Mouse (Mus musculus) splenic B cell, adult 2 months (primary cell): ENCODE results near the gene Gm17359.

Experiments used
- DNase-seq: peaks from one replicate; pipeline ENCODE4 v3.0.0-alpha.2; 2011; ENCODE audit warnings: low read depth, low spot score
- H3K27me3 ChIP-seq: 2 replicates; pipeline ENCODE4 v1.6.1; 2012; ENCODE audit warnings: mild to moderate bottlenecking, low read length, moderate library complexity, mixed read lengths; ENCODE audit not compliant: control insufficient read depth, poor library complexity, insufficient read depth, severe bottlenecking
- H3K36me3 ChIP-seq: 2 replicates; pipeline ENCODE4 v1.6.1; 2012; ENCODE audit warnings: mild to moderate bottlenecking, low read length, moderate library complexity, mixed read lengths; ENCODE audit not compliant: control insufficient read depth, poor library complexity, insufficient read depth, severe bottlenecking

Gm17359 gene

GRCm38 (mm10) chr3:79373930-79374329 is 37.5 kb downstream of the Gm17359 start:
- no peaks in the 10 kb centered on the region for H3K36me3 ChIP-seq
- DNase-seq, result no peak

GRCm38 (mm10) chr3:79378086-79378485 is 41.6 kb downstream of the Gm17359 start:
- Histone ChIP-seq H3K27me3 (no peaks in the 10 kb centered on the region), H3K36me3 (no peaks in the 10 kb centered on the region)
- DNase-seq, result no peak

More at GRCm38 (mm10) chr3:79373930-79374329, 37.5 kb downstream of the Gm17359 start:
- no peaks in the 10 kb centered on the region for H3K27me3 ChIP-seq

GRCm38 (mm10) chr3:79379255-79379836 is 42.9 kb downstream of the Gm17359 start:
- H3K36me3 ChIP-seq, result no peaks in the 10 kb centered on the region
- no peak for DNase-seq
- H3K27me3 ChIP-seq, result no peaks in the 10 kb centered on the region

GRCm38 (mm10) chr3:79379873-79380595 is 43.6 kb downstream of the Gm17359 start:
- Histone ChIP-seq H3K36me3 (no peaks in the 10 kb centered on the region), H3K27me3 (no peaks in the 10 kb centered on the region)
- no peak for DNase-seq

GRCm38 (mm10) chr3:79381398-79381797 is 44.9 kb downstream of the Gm17359 start:
- Histone ChIP-seq H3K36me3 (no peaks in the 10 kb centered on the region), H3K27me3 (no peaks in the 10 kb centered on the region)
- DNase-seq, result no peak

- Histone ChIP-seq H3K27me3 (no peaks in the 10 kb centered on the region), H3K36me3 (no peaks in the 10 kb centered on the region)
- no peak for DNase-seq
Measured at GRCm38 (mm10) chr3:79385434-79386029, 49.1 kb downstream of the Gm17359 start.

GRCm38 (mm10) chr3:79389081-79389480 is 52.6 kb downstream of the Gm17359 start:
- DNase-seq, result no peak
- no peaks in the 10 kb centered on the region for H3K27me3 ChIP-seq
- no peaks in the 10 kb centered on the region for H3K36me3 ChIP-seq

GRCm38 (mm10) chr3:79400552-79400951 is 64.1 kb downstream of the Gm17359 start:
- Histone ChIP-seq H3K36me3 (no peaks in the 10 kb centered on the region), H3K27me3 (no peaks in the 10 kb centered on the region)
- DNase-seq, result no peak

- no peak for DNase-seq
- Histone ChIP-seq H3K27me3 (no peaks in the 10 kb centered on the region), H3K36me3 (no peaks in the 10 kb centered on the region)
Measured at GRCm38 (mm10) chr3:79402056-79402455, 65.6 kb downstream of the Gm17359 start.

- no peaks in the 10 kb centered on the region for H3K36me3 ChIP-seq
- H3K27me3 ChIP-seq, result no peaks in the 10 kb centered on the region
Measured at GRCm38 (mm10) chr3:79408546-79408945, 72.1 kb downstream of the Gm17359 start.

GRCm38 (mm10) chr3:79409927-79410628 is 73.6 kb downstream of the Gm17359 start:
- Histone ChIP-seq H3K27me3 (no peaks in the 10 kb centered on the region), H3K36me3 (no peaks in the 10 kb centered on the region)
- no peak for DNase-seq

More at GRCm38 (mm10) chr3:79408546-79408945, 72.1 kb downstream of the Gm17359 start:
- DNase-seq, result no peak

- no peak for DNase-seq
- Histone ChIP-seq H3K27me3 (no peaks in the 10 kb centered on the region), H3K36me3 (no peaks in the 10 kb centered on the region)
Measured at GRCm38 (mm10) chr3:79410629-79410995, 74.2 kb downstream of the Gm17359 start.

GRCm38 (mm10) chr3:79411666-79412065 is 75.2 kb downstream of the Gm17359 start:
- no peak for DNase-seq
- H3K36me3 ChIP-seq, result no peaks in the 10 kb centered on the region
- no peaks in the 10 kb centered on the region for H3K27me3 ChIP-seq

GRCm38 (mm10) chr3:79413492-79413891 is 77.0 kb downstream of the Gm17359 start:
- no peaks in the 10 kb centered on the region for H3K27me3 ChIP-seq
- H3K36me3 ChIP-seq, result no peaks in the 10 kb centered on the region
- no peak for DNase-seq

- no peak for DNase-seq
- Histone ChIP-seq H3K27me3 (no peaks in the 10 kb centered on the region), H3K36me3 (no peaks in the 10 kb centered on the region)
Measured at GRCm38 (mm10) chr3:79415081-79415480, 78.6 kb downstream of the Gm17359 start.
